Mouse (Mus musculus): Measurements from ENCODE around the gene Sarm1. TPM values are rescaled to one million over a fixed set of nuclear protein-coding genes. Genes with fewer than 3 reads are reported as not detected.

Sarm1 gene
- polyA plus RNA-seq, 1 experiment from 2014 or later, result 56.6 TPM

- 87% methylated on average over 4 of the region's 4 CpGs for WGBS
- H3K36me3 ChIP-seq (ENCODE audit: control insufficient read depth, insufficient read depth), result no peaks in the 10 kb centered on the region
- no peak overlapping the region for H3K27ac ChIP-seq (ENCODE audit: low read length)
- H3K4me3 ChIP-seq (replicated peaks; ENCODE audit: low read length), result no peak overlapping the region
- H3K9ac ChIP-seq (replicated peaks; ENCODE audit: low read depth, low read length), result no peak overlapping the region
- no peak overlapping the region for H3K4me2 ChIP-seq (ENCODE audit: low read length)
- H3K9me3 ChIP-seq (ENCODE audit: control insufficient read depth, low read length), result no peaks in the 10 kb centered on the region
- no peaks in the 10 kb centered on the region for H3K27me3 ChIP-seq (replicated peaks; ENCODE audit: control insufficient read depth, insufficient read depth, low read length)
- H3K4me1 ChIP-seq (replicated peaks; ENCODE audit: control insufficient read depth, insufficient read depth, low read length), result no peaks in the 10 kb centered on the region
- no peak for ATAC-seq
Observed at GRCm38 (mm10) chr11:78434052-78434451, 63.5 kb downstream of the Sarm1 start.

DNA sequence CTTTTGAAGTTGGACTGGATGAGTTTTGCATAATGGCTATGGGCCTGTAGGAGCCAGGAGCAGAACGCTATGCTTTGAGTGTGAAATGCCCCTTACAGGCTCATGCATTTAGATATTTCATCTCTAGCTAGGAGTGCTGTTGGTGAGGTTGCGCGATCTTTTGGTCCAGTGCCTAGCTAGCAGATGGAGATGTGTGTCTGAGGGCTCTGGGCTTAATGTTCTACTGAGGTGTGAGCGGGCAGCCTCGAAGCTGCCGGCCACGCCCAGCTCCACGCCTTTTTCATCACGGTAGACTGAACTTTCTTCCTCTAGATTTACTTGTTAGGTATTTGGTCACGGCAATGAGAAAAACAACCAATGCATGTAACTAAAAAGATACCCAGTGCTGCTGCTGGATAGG is 66.4 kb downstream of the Sarm1 start:
- H3K27me3 ChIP-seq (replicated peaks; ENCODE audit: control insufficient read depth, insufficient read depth, low read length), result no peaks in the 10 kb centered on the region
- H3K9me3 ChIP-seq (ENCODE audit: control insufficient read depth, low read length), result no peaks in the 10 kb centered on the region
- no peak overlapping the region for H3K4me2 ChIP-seq (ENCODE audit: low read length)
- H3K4me1 ChIP-seq (replicated peaks; ENCODE audit: control insufficient read depth, insufficient read depth, low read length), result no peaks in the 10 kb centered on the region
- no peak overlapping the region for H3K9ac ChIP-seq (replicated peaks; ENCODE audit: low read depth, low read length)
- H3K36me3 ChIP-seq (ENCODE audit: control insufficient read depth, insufficient read depth), result no peaks in the 10 kb centered on the region
- no peak overlapping the region for H3K27ac ChIP-seq (ENCODE audit: low read length)
- 84% methylated on average over 10 of the region's 10 CpGs for WGBS
- H3K4me3 ChIP-seq (replicated peaks; ENCODE audit: low read length), result no peak overlapping the region
- no peak for ATAC-seq

DNA sequence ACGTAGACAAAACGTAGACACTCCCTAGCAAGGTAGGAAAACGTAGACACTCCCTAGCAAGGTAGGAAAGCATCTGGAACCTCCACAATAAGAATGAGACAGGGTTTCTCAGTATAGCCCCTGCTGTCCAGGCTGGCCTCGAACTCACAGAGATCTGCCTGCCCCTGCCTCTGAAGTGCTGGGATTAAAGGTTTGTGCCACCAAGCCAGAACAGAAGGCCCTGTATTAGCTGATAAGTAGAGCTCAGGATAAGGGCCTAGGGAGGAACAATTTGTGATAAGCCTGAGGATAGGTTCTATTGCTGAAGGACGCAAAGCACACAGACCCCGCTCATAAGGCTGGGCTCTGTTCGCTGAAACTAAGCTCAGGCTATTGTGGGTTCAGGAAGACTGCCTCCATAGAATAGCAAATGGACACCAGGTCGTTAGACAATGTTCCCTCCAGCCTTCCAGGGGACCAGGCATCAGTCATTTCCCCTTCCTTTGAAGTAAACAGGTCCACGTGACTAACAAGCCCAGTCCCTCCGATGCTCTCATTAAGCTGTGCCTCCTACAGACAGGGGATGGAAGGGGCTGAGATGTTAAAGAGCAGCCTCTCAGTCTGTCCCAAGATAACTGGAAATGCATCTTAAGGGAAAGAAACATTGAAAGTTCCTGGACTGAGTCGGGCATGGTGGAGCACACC is 67.2 kb downstream of the Sarm1 start:
- Histone ChIP-seq H3K9me3 (ENCODE audit: control insufficient read depth, low read length) (no peaks in the 10 kb centered on the region), H3K4me2 (ENCODE audit: low read length) (no peak overlapping the region), H3K27ac (ENCODE audit: low read length) (no peak overlapping the region), H3K4me3 (replicated peaks; ENCODE audit: low read length) (no peak overlapping the region), H3K4me1 (replicated peaks; ENCODE audit: control insufficient read depth, insufficient read depth, low read length) (no peaks in the 10 kb centered on the region), H3K9ac (replicated peaks; ENCODE audit: low read depth, low read length) (no peak overlapping the region), H3K27me3 (replicated peaks; ENCODE audit: control insufficient read depth, insufficient read depth, low read length) (no peaks in the 10 kb centered on the region), H3K36me3 (ENCODE audit: control insufficient read depth, insufficient read depth) (no peaks in the 10 kb centered on the region)
- ATAC-seq, result no peak
- 50% methylated on average over 11 of the region's 11 CpGs for WGBS

DNA sequence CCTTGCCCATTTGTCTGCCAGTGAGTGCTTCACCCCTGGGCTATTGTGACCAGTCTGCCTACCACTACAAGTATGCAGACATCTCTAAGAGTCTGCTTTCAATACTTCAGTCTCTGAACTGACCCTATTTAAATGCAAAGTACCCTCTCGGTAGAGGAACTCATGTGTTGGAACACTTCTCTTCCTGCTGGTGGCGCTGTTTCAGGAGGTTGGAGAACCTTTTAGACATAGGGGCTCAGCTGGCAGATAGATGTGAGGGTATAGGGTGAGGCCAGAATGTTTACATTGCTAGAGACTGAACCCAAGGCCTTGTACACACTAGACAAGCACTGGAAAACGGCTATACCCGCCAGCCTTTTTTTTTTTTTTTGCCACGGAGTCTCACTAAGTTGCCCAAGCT is 69.2 kb downstream of the Sarm1 start:
- ATAC-seq, result no peak
- no peak overlapping the region for H3K27ac ChIP-seq (ENCODE audit: low read length)

DNA sequence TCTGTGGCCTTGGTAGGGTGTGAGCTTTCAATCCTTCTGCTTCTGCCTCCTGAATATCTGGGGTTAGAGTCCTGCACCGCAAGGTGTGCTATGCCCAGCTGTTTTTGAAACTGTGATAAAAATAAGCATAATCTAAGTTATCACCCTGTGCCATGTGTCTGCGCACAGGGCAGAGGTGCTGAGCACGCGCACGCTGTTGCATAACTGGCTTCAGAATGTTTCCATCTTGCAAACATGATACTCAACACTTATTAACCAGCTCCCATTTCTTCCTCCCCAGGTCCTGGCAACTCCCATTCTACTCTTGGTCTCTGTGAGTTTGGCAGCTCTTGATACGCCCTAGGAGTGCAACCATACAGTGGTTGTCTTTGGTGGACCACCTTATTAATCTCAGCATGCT is 69.9 kb downstream of the Sarm1 start:
- no peaks in the 10 kb centered on the region for H3K36me3 ChIP-seq (ENCODE audit: control insufficient read depth, insufficient read depth)
- WGBS, result 93% methylated on average over 6 of the region's 6 CpGs
- H3K9me3 ChIP-seq (ENCODE audit: control insufficient read depth, low read length), result no peaks in the 10 kb centered on the region
- no peaks in the 10 kb centered on the region for H3K4me1 ChIP-seq (replicated peaks; ENCODE audit: control insufficient read depth, insufficient read depth, low read length)
- H3K4me2 ChIP-seq (ENCODE audit: low read length), result no peak overlapping the region
- no peak overlapping the region for H3K27ac ChIP-seq (ENCODE audit: low read length)
- ATAC-seq, result no peak
- no peak overlapping the region for H3K4me3 ChIP-seq (replicated peaks; ENCODE audit: low read length)
- H3K9ac ChIP-seq (replicated peaks; ENCODE audit: low read depth, low read length), result no peak overlapping the region
- no peaks in the 10 kb centered on the region for H3K27me3 ChIP-seq (replicated peaks; ENCODE audit: control insufficient read depth, insufficient read depth, low read length)

More for the DNA sequence above, 69.2 kb downstream of the Sarm1 start:
- H3K36me3 ChIP-seq (ENCODE audit: control insufficient read depth, insufficient read depth), result no peaks in the 10 kb centered on the region
- no peak overlapping the region for H3K4me2 ChIP-seq (ENCODE audit: low read length)
- 70% methylated on average over 5 of the region's 5 CpGs for WGBS
- H3K9me3 ChIP-seq (ENCODE audit: control insufficient read depth, low read length), result no peaks in the 10 kb centered on the region
- H3K4me3 ChIP-seq (replicated peaks; ENCODE audit: low read length), result no peak overlapping the region
- no peaks in the 10 kb centered on the region for H3K27me3 ChIP-seq (replicated peaks; ENCODE audit: control insufficient read depth, insufficient read depth, low read length)
- H3K9ac ChIP-seq (replicated peaks; ENCODE audit: low read depth, low read length), result no peak overlapping the region
- H3K4me1 ChIP-seq (replicated peaks; ENCODE audit: control insufficient read depth, insufficient read depth, low read length), result no peaks in the 10 kb centered on the region

DNA sequence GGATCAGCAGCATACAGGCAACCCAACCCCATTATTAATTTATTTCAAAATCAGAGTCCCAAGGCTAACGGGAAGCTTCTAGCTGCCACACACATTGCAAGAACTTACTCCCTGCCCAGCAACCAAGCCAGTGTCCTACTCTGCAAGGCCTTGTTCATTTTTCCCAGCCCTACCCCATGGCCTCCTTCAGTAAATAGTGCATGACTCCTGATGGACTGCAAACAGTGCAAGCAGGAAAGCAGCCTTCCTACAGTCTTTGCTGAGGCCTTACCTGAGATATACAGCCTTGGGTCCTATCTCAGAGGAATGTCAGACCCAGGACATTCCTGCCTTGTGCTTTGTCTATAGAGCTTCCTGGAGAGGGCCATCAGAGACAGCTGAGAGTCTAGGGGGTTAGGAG is 72.0 kb downstream of the Sarm1 start:
- WGBS, result 100% methylated on average over 1 of the region's 1 CpGs
- H3K4me1 ChIP-seq (replicated peaks; ENCODE audit: control insufficient read depth, insufficient read depth, low read length), result no peaks in the 10 kb centered on the region
- no peaks in the 10 kb centered on the region for H3K27me3 ChIP-seq (replicated peaks; ENCODE audit: control insufficient read depth, insufficient read depth, low read length)
- H3K4me3 ChIP-seq (replicated peaks; ENCODE audit: low read length), result no peak overlapping the region
- H3K36me3 ChIP-seq (ENCODE audit: control insufficient read depth, insufficient read depth), result no peaks in the 10 kb centered on the region
- H3K9me3 ChIP-seq (ENCODE audit: control insufficient read depth, low read length), result no peaks in the 10 kb centered on the region
- ATAC-seq, result no peak
- H3K27ac ChIP-seq (ENCODE audit: low read length), result no peak overlapping the region
- H3K9ac ChIP-seq (replicated peaks; ENCODE audit: low read depth, low read length), result no peak overlapping the region
- H3K4me2 ChIP-seq (ENCODE audit: low read length), result no peak overlapping the region

- 60% methylated on average over 2 of the region's 2 CpGs for WGBS
- Histone ChIP-seq H3K27ac (ENCODE audit: low read length) (no peak overlapping the region), H3K27me3 (replicated peaks; ENCODE audit: control insufficient read depth, insufficient read depth, low read length) (no peaks in the 10 kb centered on the region), H3K4me1 (replicated peaks; ENCODE audit: control insufficient read depth, insufficient read depth, low read length) (no peaks in the 10 kb centered on the region), H3K4me2 (ENCODE audit: low read length) (no peak overlapping the region), H3K4me3 (replicated peaks; ENCODE audit: low read length) (no peak overlapping the region), H3K9ac (replicated peaks; ENCODE audit: low read depth, low read length) (no peak overlapping the region), H3K36me3 (ENCODE audit: control insufficient read depth, insufficient read depth) (no peaks in the 10 kb centered on the region), H3K9me3 (ENCODE audit: control insufficient read depth, low read length) (no peaks in the 10 kb centered on the region)
- ATAC-seq, result no peak
Observed at GRCm38 (mm10) chr11:78424352-78424751, 73.2 kb downstream of the Sarm1 start.

Other genes starting within 250 kb of the Sarm1 start
- gene 2610507B11Rik, start 236.0 kb downstream of the Sarm1 start, polyA plus RNA-seq (2015; fragmentation: Nextera tagmentation; extraction: Ambion mirVana), result 56.4 and 58.6 TPM in 2 replicates
- not detected in 2 replicates for gene BC030499, start 206.9 kb downstream of the Sarm1 start, polyA plus RNA-seq (2015; fragmentation: Nextera tagmentation; extraction: Ambion mirVana)
- 21.6 and 22.1 TPM in 2 replicates for gene Spag5, start 196.2 kb downstream of the Sarm1 start, polyA plus RNA-seq (2015; fragmentation: Nextera tagmentation; extraction: Ambion mirVana)
- gene Aldoc, start 174.8 kb downstream of the Sarm1 start, polyA plus RNA-seq (2015; fragmentation: Nextera tagmentation; extraction: Ambion mirVana), result 152 and 186 TPM in 2 replicates
- 61.1 and 61.4 TPM in 2 replicates for gene Pigs, start 169.3 kb downstream of the Sarm1 start, polyA plus RNA-seq (2015; fragmentation: Nextera tagmentation; extraction: Ambion mirVana)
- gene Unc119, start 154.3 kb downstream of the Sarm1 start, polyA plus RNA-seq (2015; fragmentation: Nextera tagmentation; extraction: Ambion mirVana), result 68.6 and 69.1 TPM in 2 replicates
- not detected in 2 replicates for gene Foxn1, start 111.2 kb downstream of the Sarm1 start, polyA plus RNA-seq (2015; fragmentation: Nextera tagmentation; extraction: Ambion mirVana)
- not detected in 2 replicates for gene Slc13a2, start 75.5 kb downstream of the Sarm1 start, polyA plus RNA-seq (2015; fragmentation: Nextera tagmentation; extraction: Ambion mirVana)
- gene Slc46a1, start 32.1 kb downstream of the Sarm1 start, polyA plus RNA-seq (2015; fragmentation: Nextera tagmentation; extraction: Ambion mirVana), result 18.3 and 19.8 TPM in 2 replicates
- gene Vtn, start 1.3 kb upstream of the Sarm1 start, polyA plus RNA-seq (2015; fragmentation: Nextera tagmentation; extraction: Ambion mirVana), result 76.0 and 99.3 TPM in 2 replicates
- gene Sebox, start 5.7 kb upstream of the Sarm1 start, polyA plus RNA-seq (2015; fragmentation: Nextera tagmentation; extraction: Ambion mirVana), result 0.16 and 0.19 TPM in 2 replicates
- gene Tmem199, start 14.4 kb upstream of the Sarm1 start, polyA plus RNA-seq (2015; fragmentation: Nextera tagmentation; extraction: Ambion mirVana), result 78.8 and 86.3 TPM in 2 replicates
- 209 and 214 TPM in 2 replicates for gene Poldip2, start 14.4 kb upstream of the Sarm1 start, polyA plus RNA-seq (2015; fragmentation: Nextera tagmentation; extraction: Ambion mirVana)
- 71.5 and 71.8 TPM in 2 replicates for gene Tnfaip1, start 38.6 kb upstream of the Sarm1 start, polyA plus RNA-seq (2015; fragmentation: Nextera tagmentation; extraction: Ambion mirVana)
- gene Ift20, start 38.6 kb upstream of the Sarm1 start, polyA plus RNA-seq (2015; fragmentation: Nextera tagmentation; extraction: Ambion mirVana), result 111 and 117 TPM in 2 replicates
- 31.1 and 34.9 TPM in 2 replicates for gene Tmem97, start 53.0 kb upstream of the Sarm1 start, polyA plus RNA-seq (2015; fragmentation: Nextera tagmentation; extraction: Ambion mirVana)
- gene Nlk, start 199.6 kb upstream of the Sarm1 start, polyA plus RNA-seq (2015; fragmentation: Nextera tagmentation; extraction: Ambion mirVana), result 31.2 and 33.6 TPM in 2 replicates